Mouse (Mus musculus) intestine, embryonic 16.5 days (tissue): ENCODE measurements at regions not wholly inside any gene's neighbourhood (a gene's known extent, or its start where the extent isn't known, plus 50 kb on each side); places are given as distances from the start of the nearest gene placed in this dataset.

Source experiments
- ATAC-seq: fragments of 200-750 bp; cut with Nextera tagmentation; 2 replicates; pipeline ENCODE4 v1.8.0; 2017; ENCODE audit warnings: moderate TSS enrichment, moderate library complexity
- H3K27ac ChIP-seq: fragments of 300-500 bp; sonication (generic); 2 replicates; pipeline ENCODE4 v1.5.1; 2014; ENCODE audit warnings: mild to moderate bottlenecking, low read length
- H3K27me3 ChIP-seq: fragments of 300-500 bp; sonication (generic); replicated peaks from 2 replicates; pipeline ENCODE4 v1.6.1; 2014; ENCODE audit warnings: low read length, control low read depth, mixed read lengths; ENCODE audit not compliant: control insufficient read depth, insufficient read depth
- H3K36me3 ChIP-seq: fragments of 300-500 bp; sonication (generic); 2 replicates; pipeline ENCODE4 v1.6.1; 2014; ENCODE audit warnings: low read length, control low read depth; ENCODE audit not compliant: control insufficient read depth, insufficient read depth
- H3K4me1 ChIP-seq: fragments of 300-500 bp; sonication (generic); 2 replicates; pipeline ENCODE4 v1.6.1; 2014; ENCODE audit warnings: low read length, control low read depth, mixed read lengths; ENCODE audit not compliant: control insufficient read depth, insufficient read depth
- H3K4me2 ChIP-seq: fragments of 300-500 bp; sonication (generic); 2 replicates; pipeline ENCODE4 v1.6.1; 2014; ENCODE audit warnings: low read depth, low read length, control low read depth
- H3K4me3 ChIP-seq: fragments of 300-500 bp; sonication (generic); 2 replicates; pipeline ENCODE4 v1.5.1; 2014; ENCODE audit warnings: mild to moderate bottlenecking, low read length
- H3K9ac ChIP-seq: fragments of 300-500 bp; sonication (generic); 2 replicates; pipeline ENCODE4 v1.6.1; 2014; ENCODE audit warnings: low read depth, low read length
- H3K9me3 ChIP-seq: fragments of 300-500 bp; sonication (generic); 2 replicates; pipeline ENCODE4 v1.6.1; 2016; ENCODE audit warnings: low read length, control low read depth; ENCODE audit not compliant: control insufficient read depth
- WGBS: fragments of 180-500 bp; shearing (Covaris S2); extraction: QIAGEN DNeasy Blood & Tissue Kit; methylation state at CpG from one replicate; pipeline ENCODE4 v1.1.7; 2014; 5-methylcytosine and 5-hydroxymethylcytosine counted together

DNA sequence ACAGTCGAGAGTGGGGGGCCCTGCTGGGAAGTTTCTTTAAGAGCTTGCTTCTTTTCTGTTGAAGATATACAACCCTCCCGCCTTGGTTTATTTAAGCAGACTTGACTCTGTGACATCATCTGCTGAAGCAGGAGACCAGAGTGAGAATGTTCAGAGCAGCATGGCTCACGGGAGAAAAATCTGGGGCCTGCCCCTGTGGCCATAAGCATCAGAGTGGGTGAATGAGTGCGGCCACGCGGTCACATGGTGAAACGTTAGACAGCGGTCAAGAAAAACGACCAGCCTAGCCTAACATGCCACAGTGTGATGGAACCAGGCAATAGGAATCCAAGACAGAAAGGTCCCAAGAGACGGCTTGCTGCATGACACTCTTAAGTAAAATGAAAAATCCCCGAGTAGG, 95.2 kb upstream of the 1600014C23Rik start:
- Histone ChIP-seq H3K4me1 (peaks cover 16% of the 10 kb centered on the region), H3K4me3 (no peak overlapping the region), H3K4me2 (no peak overlapping the region), H3K27ac (no peak overlapping the region), H3K36me3 (no peaks in the 10 kb centered on the region), H3K9ac (no peak overlapping the region), H3K9me3 (peaks cover 6% of the 10 kb centered on the region; the same call in 1 of the 2 replicates), H3K27me3 (no peaks in the 10 kb centered on the region)
- WGBS: 55% methylated on average over 11 of the region's 11 CpGs
- ATAC-seq: no peak

DNA sequence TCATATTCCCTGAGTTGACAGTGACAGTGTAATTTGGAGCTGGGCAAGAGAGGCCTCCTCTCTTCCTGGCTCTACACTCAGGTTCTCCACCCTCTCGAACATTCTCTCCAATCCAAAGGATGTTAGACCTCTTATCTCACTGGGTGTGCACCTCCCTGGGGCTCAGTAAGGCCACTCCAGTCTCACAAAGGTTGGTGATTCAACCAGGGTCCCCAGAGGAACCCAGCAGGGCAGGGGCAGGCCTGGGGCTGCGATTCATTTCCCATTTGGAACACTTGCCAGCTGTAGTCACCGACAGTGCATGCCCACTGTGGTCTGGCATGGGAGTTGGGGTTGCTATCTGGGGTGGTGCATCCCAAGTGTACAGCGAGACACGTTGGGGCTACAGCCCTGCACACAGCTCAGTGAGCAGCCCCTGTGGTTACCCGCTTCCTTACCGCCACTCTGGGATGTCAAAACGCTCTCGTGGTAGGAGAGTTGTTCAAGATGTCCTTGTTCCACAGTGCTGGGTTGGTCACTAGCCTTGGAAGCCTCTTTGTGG, 94.7 kb upstream of the 1600014C23Rik start:
- peaks cover 6% of the 10 kb centered on the region; the same call in 1 of the 2 replicates for H3K9me3 ChIP-seq
- no peak for ATAC-seq

DNA sequence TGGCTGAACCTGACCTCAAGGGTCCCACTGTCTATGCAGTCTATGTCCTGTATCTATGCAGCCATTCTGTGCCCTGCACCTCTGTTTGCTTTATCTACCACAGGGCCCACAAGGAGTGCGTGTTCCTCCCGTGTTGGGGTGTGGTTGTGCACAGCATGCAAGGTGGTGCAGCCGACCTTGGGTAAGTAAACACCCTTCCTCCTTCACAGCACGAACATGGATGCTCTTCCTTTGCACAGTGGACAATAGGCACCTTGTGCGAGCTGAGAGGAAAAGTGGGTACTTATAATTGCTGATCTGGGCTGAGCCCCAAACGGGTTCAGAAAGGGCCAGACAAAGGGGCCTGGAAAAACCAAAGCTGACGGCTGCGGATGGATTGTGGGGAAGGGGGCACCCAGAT, 91.3 kb upstream of the 1600014C23Rik start:
- Histone ChIP-seq H3K9me3 (no peaks in the 10 kb centered on the region), H3K27ac (no peak overlapping the region), H3K36me3 (no peaks in the 10 kb centered on the region), H3K9ac (no peak overlapping the region), H3K4me3 (no peak overlapping the region), H3K27me3 (no peaks in the 10 kb centered on the region), H3K4me2 (no peak overlapping the region), H3K4me1 (peaks cover 16% of the 10 kb centered on the region)
- WGBS: 46% methylated on average over 8 of the region's 8 CpGs
- peak; percentile 37; the same call in 1 of the 2 replicates for ATAC-seq

More for the DNA sequence above, 94.7 kb upstream of the 1600014C23Rik start:
- no peak overlapping the region for H3K9ac ChIP-seq
- H3K4me1 ChIP-seq: peaks cover 16% of the 10 kb centered on the region
- no peaks in the 10 kb centered on the region for H3K27me3 ChIP-seq
- H3K27ac ChIP-seq: no peak overlapping the region; the same call in 1 of the 2 replicates
- no peaks in the 10 kb centered on the region for H3K36me3 ChIP-seq
- H3K4me2 ChIP-seq: no peak overlapping the region
- H3K4me3 ChIP-seq: no peak overlapping the region
- 84% methylated on average over 9 of the region's 9 CpGs for whole genome bisulfite sequencing

DNA sequence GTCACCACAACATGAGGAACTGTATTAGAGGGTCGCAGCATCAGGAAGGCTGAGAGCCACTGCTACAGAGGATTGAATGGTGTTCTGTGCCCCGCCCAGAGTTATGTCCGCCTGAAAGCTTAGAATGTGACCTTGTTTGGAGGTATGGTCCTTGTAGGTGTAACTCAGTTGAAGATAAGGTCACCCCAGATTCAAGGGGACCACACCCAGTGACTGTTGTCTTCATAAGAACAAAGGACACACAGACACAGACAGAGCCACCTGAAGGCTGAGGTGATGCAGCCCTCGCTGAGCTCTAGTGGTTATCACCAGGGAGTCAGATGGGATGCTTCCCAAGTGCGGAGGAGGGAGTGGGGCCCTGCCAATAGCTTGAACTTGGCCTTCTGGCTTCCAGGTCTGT, 89.9 kb upstream of the 1600014C23Rik start:
- Histone ChIP-seq H3K9ac (no peak overlapping the region), H3K4me3 (no peak overlapping the region), H3K9me3 (no peaks in the 10 kb centered on the region), H3K27ac (no peak overlapping the region), H3K4me1 (peaks cover 9% of the 10 kb centered on the region), H3K4me2 (no peak overlapping the region), H3K27me3 (no peaks in the 10 kb centered on the region), H3K36me3 (no peaks in the 10 kb centered on the region)
- 69% methylated on average over 5 of the region's 5 CpGs for WGBS
- ATAC-seq: no peak

DNA sequence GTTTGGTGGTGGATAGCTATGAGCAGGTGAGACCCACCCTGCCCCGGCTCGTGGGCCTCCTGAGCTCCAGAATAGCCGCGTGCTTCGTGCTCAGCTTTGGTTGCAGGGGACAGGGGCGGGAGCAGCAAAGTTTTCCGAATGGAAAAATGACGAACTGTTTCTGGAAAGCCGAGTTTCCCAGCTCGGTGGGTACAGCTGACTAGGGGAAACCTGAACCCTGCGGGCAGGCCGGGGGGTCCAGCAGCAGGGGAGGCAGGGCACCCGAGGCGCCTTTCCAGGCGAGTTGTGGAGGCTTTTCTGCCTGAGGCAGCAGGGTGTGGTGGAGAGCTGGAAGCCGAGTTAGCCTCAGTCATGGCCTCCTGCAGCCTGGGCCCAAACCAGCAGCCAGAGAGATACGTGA, 88.8 kb upstream of the 1600014C23Rik start:
- Histone ChIP-seq H3K36me3 (no peaks in the 10 kb centered on the region), H3K4me3 (no peak overlapping the region), H3K4me1 (peaks cover 6% of the 10 kb centered on the region), H3K27me3 (no peaks in the 10 kb centered on the region), H3K9me3 (no peaks in the 10 kb centered on the region), H3K9ac (no peak overlapping the region), H3K4me2 (no peak overlapping the region), H3K27ac (no peak overlapping the region)
- no peak for ATAC-seq
- 84% methylated on average over 17 of the region's 17 CpGs for WGBS

DNA sequence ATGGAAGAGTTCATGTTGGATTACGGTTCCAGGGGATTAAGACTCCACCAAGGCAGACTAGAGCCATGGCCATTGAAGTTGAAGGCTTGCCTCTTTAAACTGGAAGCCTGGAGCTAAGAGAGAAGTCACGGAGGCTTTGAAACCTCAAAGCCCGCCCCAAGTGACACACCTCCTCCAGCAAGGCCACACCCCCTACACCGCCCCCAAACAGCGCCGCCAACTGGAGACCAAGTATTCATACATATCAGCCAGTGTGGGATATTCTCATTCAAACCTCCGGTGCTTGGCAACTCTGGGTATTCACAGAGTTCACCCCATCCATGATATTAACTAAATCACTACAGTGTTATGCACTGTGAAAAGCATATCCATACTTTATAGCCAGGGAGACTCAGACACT, 87.7 kb upstream of the 1600014C23Rik start:
- Histone ChIP-seq H3K4me3 (no peak overlapping the region), H3K4me2 (no peak overlapping the region), H3K27me3 (no peaks in the 10 kb centered on the region), H3K36me3 (no peaks in the 10 kb centered on the region), H3K27ac (no peak overlapping the region), H3K4me1 (peaks cover 6% of the 10 kb centered on the region), H3K9ac (no peak overlapping the region), H3K9me3 (no peaks in the 10 kb centered on the region)
- WGBS: 84% methylated on average over 7 of the region's 7 CpGs
- ATAC-seq: no peak

DNA sequence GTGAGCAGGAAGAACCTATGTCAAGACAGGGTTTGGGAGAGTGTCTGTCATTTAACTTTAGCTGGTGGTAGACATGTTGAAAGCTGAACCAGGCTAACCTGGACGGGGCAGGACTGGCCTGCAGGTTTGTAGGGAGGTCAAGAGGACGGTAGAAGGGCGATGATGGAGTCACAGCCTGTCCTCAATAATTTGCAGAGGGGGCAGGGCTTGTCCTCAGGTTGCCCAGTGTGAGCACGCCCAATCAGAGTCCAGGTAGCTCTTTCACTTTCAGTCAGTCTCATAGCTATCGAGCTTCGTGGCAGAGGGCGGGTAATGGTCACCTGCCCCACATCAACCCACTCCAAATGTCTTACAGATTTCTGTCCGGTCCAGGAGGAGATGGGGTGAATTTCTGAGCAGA, 85.5 kb upstream of the 1600014C23Rik start:
- H3K4me2 ChIP-seq: no peak overlapping the region
- WGBS: 73% methylated on average over 8 of the region's 8 CpGs
- ATAC-seq: no peak

DNA sequence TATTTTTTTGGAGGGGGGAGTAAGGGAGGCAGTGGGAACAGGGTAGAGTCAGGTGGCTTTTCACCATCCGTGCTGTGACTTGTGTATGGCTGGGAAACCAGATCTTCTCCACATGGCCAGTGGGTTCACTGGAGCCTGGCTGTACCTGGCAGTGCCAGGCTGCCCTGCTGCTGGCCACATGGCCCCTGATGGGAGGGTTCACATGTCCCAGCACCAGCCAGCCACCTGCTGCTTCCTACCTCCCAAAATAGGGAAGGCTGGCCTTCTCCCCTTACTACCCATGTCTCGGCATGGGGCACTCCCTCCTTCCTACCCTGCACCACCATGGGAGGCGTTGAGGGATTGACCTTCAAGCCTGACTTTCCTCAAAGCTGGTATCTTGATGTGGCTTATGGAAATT, 82.9 kb upstream of the 1600014C23Rik start:
- peaks cover 12% of the 10 kb centered on the region; the same call in 1 of the 2 replicates for H3K4me1 ChIP-seq
- no peak overlapping the region for H3K4me2 ChIP-seq
- H3K27ac ChIP-seq: no peak overlapping the region
- H3K27me3 ChIP-seq: no peaks in the 10 kb centered on the region
- H3K9me3 ChIP-seq: no peaks in the 10 kb centered on the region
- WGBS: 78% methylated on average over 3 of the region's 3 CpGs
- no peaks in the 10 kb centered on the region for H3K36me3 ChIP-seq
- H3K9ac ChIP-seq: no peak overlapping the region
- no peak overlapping the region for H3K4me3 ChIP-seq
- ATAC-seq: no peak

More for the DNA sequence above, 85.5 kb upstream of the 1600014C23Rik start:
- H3K9me3 ChIP-seq: no peaks in the 10 kb centered on the region
- H3K27me3 ChIP-seq: no peaks in the 10 kb centered on the region
- no peak overlapping the region for H3K27ac ChIP-seq
- H3K9ac ChIP-seq: no peak overlapping the region
- no peaks in the 10 kb centered on the region for H3K36me3 ChIP-seq
- H3K4me1 ChIP-seq: peaks cover 11% of the 10 kb centered on the region; the same call in 1 of the 2 replicates
- H3K4me3 ChIP-seq: no peak overlapping the region

DNA sequence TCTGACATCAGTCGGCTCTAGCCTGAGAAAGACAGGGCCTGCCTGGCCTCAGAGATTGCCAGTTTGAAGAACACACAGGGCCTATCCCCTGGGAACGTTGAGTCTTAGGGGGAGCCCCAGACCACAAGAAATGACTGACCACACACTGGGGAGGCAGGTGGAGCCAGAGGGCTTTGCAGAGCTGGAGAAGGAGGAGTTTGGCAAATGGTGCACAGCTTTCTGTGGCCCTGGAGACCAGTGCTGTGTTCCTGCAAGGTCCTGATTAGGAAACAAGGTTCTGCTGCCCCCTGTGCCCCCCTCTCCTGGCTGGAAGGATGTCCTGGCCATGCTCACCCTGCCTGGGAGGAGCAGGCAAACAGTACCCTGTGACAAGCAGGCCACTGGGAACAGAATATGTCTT, 82.2 kb upstream of the 1600014C23Rik start:
- no peaks in the 10 kb centered on the region for H3K27me3 ChIP-seq
- H3K36me3 ChIP-seq: no peaks in the 10 kb centered on the region
- WGBS: 23% methylated on average over 2 of the region's 2 CpGs
- H3K9ac ChIP-seq: peak overlapping the region; percentile 25; the same call in 1 of the 2 replicates
- H3K4me2 ChIP-seq: no peak overlapping the region
- H3K4me1 ChIP-seq: peaks cover 12% of the 10 kb centered on the region; the same call in 1 of the 2 replicates
- H3K9me3 ChIP-seq: no peaks in the 10 kb centered on the region
- H3K4me3 ChIP-seq: no peak overlapping the region
- H3K27ac ChIP-seq: no peak overlapping the region; the same call in 1 of the 2 replicates
- ATAC-seq: 0 out of 2 replicates have a peak, but pooled peaks have one; percentile 27

DNA sequence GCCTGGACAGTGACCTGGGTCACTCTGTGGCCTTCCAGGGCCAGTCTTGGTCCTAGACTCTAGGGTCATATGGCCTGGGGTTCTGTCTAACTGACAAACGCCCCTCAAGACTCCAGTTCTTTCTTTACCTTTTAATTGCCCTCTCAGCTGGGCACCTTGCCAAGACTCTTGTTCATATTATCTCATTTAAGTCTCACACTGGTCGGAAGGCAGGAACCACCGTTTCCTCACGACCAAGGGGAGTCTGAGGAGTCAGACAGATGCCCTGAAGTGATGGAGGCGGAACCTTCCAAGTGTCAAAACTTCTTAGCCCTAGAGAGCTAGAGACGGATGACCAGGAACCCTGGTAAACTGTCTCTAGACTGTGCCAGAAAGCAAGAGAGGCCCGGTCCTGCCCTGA, 81.7 kb upstream of the 1600014C23Rik start:
- H3K9me3 ChIP-seq: no peaks in the 10 kb centered on the region
- no peak overlapping the region for H3K4me3 ChIP-seq
- no peaks in the 10 kb centered on the region for H3K27me3 ChIP-seq
- peaks cover 12% of the 10 kb centered on the region; the same call in 1 of the 2 replicates for H3K4me1 ChIP-seq
- WGBS: 34% methylated on average over 7 of the region's 7 CpGs
- peak; percentile 17; the same call in 1 of the 2 replicates for ATAC-seq
- peak overlapping the region; percentile 52 for H3K27ac ChIP-seq
- peak overlapping the region; percentile 25; the same call in 1 of the 2 replicates for H3K9ac ChIP-seq
- H3K36me3 ChIP-seq: no peaks in the 10 kb centered on the region
- no peak overlapping the region for H3K4me2 ChIP-seq
